Mouse (Mus musculus) ovary, postnatal 14 days (tissue): ENCODE results near the gene Ncor2.
"Not testable (repeated sequence)": the region's sequence is repeated elsewhere in the genome, so short reads cannot be mapped to it uniquely, and the experiment has no call there.

Experiments
- DNase-seq: peaks from one replicate; pipeline ENCODE4 v3.0.0; 2022; ENCODE audit warnings: low spot score

Ncor2 gene

DNA sequence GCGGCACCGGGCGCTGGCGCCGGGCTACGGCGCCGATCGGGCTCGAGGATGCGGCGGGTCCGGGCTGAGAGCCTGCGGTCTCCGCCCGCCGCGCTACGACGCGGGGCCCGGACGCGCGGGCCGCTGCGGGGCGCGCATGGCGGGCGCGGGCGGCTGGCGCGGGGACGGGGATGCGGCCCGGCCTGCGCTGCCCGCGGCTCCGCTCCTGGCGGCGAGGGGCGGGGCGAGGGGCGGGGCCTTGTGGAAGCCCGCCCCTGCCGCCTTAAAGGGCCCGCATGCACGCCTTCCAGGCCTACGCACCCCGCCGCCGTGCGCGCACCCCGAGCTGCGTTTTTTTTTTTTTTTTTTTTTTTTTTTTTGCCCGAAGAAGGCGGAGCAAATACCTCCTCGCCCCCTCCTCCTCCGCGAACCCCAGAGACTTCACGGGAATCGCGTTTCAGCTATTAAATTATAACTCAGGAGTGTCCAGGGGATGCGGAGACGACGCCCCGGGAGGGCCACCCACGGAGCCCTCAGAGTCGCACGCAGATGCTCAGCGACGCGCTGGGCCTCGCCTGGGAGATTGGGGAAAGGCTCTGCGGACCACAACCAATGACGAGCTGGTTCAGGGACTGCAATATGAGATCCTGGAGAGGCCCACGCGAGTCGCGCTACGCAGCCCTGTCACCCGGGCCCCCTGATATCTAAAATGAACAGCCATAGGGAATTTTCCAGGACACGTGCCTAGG lies at the start of gene Ncor2:
Gene Ncor2 (minus strand): TSS at position 213 of the 728 bp plus-strand sequence.
- peak; percentile 73 for DNase-seq

DNA sequence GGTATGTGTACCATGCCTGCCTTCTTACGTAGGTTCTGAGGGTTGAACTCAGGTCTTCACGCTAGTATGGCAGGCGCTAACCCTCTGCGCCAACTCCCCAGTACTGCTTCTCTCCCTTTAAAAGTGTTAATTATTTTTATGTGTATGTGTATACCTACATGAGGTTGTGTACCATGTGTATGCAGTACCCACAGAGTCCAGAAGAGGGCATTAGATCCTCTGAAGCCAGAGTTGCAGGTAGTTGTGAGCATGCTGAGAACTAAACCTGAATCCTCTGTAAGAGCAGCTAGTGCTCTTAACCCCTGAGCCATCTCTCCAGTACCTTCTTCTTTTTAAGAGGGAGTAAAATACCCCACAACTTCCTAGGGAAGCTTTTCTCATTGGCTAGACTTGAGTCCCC lies 48.7 kb upstream of the Ncor2 start:
- no peak for DNase-seq

DNA sequence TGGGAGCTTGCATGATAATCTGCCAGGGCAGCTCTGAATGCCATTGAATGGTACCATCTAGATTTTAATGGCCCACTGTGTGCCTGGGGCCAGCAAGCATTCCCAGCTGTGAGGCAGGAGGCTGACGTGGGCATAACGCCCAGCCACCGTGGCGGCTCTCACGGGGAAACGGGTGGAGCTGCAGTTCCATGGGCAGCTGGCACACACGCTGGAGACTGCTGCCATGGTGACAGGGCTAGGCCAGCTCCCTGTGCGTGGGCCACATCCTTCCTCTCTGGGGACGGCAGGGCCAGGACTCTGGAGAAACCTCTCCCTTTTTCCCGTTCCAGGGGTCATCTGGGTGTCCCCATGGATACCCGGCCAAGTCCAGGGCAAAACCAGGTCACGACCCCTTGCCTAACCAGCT lies 47.2 kb upstream of the Ncor2 start:
- no peak for DNase-seq

DNA sequence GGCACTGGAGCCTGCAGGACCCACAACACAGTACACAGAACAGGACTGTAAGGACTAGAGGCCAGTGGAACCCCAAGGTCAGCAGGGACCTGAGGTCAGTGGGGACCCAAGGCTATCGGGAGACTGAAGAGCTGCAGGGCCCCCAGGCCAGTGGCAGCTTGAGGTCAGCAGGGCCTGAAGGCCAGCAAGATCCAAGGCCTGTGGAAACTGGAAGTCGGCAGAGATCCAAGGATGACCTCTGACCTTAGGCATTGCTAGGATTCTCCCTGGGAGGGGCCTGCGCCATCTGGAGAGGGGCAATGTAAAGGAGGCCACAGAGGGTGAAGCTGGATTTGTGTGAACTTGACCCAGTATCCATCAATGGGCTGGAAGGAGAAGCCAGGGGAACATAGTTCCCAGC lies 45.9 kb upstream of the Ncor2 start:
- no peak for DNase-seq

DNA sequence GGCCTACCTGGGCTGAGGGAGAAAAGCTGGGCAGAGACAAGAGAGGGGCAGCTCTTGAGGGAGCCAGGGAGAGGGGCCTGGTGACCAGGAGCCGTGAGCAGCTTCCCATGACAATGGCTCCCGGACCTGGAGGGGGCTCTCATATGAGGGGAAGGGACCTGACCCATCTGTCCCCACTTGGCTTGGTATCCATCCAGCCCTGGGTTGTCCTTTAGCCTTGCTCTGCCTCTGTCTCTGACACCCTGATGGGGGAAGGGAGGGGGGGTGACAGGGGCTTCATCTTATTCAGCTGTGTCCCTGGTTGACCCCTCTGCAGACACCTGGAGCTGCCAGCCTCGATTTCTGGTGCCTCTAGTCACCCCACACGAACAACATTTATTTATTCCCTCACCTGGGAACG lies 44.9 kb upstream of the Ncor2 start:
- DNase-seq, result no peak

DNA sequence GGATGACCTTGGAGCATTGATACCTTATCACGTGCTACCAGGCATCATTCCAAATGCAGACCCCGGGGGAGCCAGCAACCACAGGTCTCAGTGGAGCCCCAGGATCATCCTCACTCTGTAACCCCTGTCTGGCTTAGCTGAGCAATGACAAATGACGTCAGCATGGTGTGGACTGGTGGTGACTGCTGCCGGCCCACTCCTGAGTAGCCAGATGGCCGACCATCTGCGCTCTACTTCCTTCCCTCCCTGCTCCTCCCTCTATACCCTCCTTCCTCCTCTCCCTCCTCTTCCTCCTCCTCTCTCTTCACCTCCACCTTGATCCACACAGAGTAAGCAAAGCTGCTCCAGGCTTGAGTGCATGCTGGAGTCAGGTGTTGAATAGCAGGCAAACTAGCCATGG lies 43.7 kb upstream of the Ncor2 start:
- no peak for DNase-seq

DNA sequence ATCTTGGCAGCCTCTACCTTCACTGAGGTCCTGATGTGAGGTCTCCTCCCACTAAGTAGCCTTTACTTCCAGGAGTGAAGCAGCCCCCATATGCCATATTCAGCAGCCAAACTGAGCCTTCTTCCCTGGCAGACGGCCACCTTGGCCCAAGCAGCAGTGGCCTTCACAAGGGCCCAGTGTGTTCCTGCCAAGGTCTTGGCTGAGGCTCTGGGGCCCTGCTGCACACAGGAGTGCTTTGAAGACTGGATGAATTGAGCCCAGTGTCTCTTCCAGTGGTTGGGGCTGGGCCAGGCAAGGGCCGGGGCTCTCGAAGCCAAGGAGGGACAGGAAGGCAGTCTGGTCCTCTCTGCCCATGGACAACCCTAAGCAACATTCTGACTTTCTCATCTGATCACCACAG lies 42.8 kb upstream of the Ncor2 start:
- peak; percentile 57 for DNase-seq

DNA sequence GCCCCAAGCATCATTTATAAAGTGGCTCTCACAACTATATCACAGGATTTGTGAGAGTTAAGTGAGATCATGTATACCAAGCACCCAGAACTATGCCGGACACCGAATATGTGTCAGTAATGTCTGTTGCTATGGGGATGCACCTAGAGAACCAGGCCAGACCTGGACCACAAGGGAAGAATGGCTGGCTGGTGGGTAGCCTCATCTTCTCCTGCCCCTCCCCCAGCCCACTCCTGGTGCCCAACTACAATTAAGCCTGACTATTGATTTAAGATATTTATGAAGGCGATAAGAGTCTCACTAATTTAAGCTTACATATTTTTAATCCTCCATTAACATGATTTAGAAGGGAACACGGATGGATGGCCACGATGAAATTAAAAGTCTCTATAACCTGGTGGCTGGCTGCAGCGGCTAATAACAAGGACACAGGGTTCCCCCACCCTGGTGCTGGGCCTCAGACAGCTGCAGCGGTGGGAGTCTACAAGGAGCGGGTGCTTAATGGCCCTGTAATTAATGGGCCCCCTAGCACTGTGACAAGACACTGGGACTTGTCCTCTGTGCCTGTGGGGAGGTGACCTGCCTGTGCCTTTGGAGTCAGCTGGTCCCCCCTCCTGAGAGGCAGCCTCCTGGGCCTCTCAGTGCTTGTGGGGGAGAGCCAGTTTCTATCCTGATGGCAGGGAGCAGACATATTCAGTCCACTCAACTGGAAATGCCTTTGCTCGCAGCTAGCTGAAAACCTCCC lies 38.6 kb upstream of the Ncor2 start:
- DNase-seq, result no peak

DNA sequence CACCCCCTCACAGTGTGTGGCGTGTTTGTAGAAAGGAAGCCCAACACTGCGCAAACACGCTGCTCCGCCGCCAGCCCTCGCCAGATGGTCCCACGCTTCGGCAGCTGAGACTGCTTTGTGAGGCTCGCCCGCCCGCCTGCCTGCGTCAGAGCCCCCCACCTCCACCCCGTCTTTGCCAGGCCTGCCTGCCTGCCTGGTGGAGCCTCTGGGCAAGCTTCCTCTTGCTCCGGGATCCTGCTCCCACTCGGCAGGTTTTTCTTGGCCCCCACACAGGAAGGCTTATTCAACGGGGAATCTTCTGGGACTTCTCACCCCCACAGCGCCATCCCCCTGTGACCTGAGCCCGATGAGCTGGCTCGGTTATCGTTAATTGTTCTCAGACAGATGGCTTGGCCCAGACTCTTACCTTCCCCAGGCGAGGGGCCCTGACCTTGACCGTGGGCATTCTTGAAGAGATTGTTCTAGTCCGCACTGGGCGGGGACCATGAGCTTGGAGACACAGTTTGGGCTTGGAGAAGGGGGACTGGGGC lies 37.0 kb upstream of the Ncor2 start:
- peak; percentile 28 for DNase-seq

DNA sequence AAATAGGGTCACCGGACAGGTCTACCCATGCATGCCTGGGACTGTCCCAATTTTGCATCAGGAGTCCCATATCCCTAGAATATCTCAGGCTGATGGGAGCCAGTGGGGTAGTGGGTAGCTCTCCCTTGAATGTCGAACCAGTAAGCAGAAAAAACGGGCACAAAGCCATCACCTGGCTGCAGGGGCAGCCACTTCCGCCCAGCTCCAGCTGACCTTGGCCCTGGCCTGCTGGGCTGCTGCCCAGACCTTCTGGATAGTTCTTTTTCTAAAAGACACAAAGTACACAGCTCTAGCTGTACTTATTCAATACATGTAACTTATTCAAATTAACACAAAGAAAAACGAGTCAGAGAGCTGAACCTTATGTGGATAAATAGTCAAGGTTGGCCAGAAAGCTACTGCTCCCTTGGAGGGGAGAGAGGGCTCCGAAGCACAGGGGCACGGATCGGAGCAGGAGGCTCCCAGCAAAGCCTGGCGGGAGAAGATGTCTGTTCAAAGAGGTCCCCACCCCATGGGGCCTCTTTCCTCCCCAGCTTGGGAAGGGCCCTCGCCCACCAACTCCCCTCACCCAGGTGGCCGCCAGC lies 36.4 kb upstream of the Ncor2 start:
- DNase-seq, result no peak

DNA sequence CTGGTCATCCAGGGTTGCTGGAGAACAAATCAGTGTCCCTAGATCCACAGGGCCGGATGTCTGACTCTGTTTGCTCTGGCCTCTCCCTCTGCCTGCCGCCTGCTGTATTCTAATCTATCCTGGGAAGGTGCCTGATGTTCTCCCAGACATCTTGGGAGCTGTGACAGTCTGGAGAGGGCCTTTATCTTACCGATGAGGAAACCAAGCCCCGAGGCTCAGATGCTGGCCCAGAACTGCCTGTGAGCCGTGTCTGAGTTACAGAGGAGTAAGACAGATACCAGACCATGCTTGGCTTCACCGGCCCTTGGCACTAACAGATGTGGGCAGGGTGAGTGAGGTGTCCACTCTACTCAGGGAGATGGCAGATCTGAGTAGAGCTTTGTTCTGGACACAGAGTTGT lies 35.0 kb upstream of the Ncor2 start:
- no peak for DNase-seq

DNA sequence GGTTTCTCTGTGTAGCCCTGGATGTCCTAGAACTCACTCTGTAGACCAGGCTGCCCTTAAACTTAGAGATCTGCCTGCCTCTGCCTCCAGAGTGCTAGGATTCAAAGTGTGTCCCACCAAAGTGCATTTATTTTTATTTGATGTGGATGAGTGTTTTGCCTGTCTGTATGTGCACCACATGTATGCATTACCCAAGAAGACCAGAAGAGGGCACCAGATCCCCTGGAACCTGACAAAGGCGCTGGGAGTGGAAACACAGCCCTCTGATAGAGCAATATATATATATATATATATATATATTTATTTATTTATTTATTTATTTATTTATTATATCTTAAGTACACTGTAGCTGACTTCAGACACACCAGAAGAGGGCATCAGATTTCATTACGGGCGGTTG lies 25.9 kb upstream of the Ncor2 start:
- not testable (repeated sequence) for DNase-seq

DNA sequence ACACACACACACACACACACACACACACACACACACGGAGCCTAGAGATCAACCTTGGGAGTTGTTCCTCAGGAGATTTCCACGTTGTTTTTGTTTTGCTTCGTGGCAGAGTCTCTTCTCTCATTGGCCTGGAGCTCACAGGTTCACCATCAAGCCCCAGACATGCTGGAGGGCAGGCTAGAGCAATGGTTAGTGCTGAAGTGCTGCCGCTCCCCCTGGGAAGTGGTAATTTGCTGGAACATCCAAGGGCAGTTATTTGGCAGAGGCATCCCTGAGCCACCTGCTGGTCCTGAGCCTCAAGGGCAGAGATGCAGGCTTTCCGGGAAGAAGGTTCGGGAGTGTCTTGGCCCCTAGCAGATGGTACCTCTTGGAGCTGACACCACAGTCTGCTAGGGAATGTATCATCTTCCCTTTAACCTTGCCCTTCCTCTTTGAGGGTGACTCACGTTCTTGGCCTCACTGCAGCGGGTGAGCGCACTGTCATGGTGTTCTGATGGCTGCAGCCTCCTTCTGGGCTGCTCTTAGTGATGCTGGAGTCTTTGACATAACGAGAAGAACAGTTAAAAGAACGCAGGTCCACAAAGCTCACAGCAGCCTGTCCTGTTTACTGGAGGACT lies 25.3 kb upstream of the Ncor2 start:
- DNase-seq, result no peak

DNA sequence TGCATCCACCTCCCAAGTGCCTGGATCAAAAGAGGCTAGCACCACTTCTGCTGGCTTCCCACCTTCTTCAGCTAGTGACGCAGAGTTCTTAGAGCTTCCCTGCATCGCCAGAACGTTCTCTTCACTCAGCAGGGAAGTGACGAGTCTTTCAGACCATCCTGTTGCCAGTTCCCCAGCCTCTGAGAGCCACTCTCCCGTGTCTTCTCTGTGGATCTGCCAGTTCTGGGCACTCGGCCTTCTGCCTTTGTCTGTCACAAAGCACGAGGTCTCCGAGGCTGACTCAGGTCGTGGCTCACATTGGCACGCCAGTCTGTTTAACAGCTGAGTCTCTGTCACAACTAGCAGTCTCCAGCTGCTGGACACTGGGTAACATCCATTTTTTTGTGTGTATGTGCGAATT lies 24.7 kb upstream of the Ncor2 start:
- no peak for DNase-seq

DNA sequence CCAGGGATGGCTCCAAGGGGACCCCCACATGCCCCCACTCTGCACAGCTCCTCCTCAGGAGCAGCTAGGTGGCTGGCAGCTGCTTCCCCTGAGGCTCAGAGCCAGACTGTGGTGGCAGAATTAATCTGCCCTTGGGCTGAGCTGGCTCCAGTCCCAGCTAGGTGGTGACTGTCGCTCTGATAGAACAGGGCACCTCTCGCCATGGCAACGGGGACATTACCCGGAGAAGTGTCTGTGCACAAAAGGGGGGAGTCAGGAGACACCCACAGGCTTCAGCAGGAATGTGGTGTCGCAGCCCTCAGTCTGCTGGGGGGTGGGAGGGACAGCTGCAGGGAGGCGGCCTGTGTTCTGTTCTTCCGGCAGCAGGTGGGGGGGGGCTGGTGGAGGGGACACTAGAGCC lies 24.1 kb upstream of the Ncor2 start:
- DNase-seq, result no peak

DNA sequence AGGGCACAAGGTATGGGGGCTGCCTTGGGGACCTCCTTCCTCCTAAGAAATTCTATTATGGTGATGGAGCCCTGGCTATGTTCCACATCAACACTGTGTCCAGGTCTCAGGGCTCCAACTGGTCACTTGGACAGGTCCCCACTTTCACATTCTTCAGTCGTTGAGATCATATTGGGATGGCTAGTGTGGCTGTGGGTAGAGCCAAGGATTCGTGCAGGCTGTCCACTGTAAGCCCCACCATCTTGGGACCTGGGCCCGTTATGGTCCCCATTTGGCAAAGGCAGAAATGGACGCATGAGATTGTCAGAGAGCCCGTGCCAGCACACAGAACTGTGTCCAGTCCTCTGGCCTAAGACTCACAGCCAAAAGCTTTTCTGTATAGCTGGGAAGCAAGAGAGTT lies 23.1 kb upstream of the Ncor2 start:
- DNase-seq, result no peak

DNA sequence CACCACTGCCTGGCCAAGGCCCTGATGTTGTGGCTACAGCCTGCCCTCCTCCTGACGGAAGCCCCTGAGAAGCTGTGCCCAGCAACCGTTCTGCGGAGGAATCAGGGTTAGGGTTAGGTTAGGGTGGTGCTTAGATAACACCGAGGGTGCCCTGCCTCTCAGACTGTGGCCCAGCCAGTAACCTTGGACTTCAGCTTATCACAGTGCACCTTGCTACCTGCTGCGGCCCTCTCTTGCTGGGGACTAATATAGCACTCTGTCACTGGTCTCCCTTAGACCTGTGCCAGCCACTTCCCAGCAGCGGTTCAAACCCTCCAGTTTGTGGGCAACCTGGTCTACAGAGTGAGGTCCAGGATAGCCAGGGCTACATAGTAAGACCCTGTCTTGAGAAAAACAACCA lies 20.1 kb upstream of the Ncor2 start:
- no peak for DNase-seq

DNA sequence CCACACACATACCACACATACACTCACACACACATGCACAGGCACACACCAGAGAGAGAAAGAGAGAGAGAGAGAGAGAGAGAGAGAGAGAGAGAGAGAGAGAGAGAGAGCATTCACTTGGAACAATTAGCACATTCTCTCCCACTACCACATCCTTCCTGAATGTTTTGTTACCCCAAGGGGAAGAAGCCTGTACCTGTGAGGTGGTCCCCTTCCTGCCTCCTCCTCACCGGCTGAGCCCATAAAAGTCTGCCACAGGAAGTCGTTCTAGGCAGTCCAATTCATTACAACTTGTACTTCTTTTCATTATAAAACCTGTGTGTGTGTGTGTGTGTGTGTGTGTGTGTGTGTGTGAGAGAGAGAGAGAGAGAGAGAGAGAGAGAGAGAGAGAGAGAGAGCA lies 18.3 kb upstream of the Ncor2 start:
- not testable (repeated sequence) for DNase-seq

DNA sequence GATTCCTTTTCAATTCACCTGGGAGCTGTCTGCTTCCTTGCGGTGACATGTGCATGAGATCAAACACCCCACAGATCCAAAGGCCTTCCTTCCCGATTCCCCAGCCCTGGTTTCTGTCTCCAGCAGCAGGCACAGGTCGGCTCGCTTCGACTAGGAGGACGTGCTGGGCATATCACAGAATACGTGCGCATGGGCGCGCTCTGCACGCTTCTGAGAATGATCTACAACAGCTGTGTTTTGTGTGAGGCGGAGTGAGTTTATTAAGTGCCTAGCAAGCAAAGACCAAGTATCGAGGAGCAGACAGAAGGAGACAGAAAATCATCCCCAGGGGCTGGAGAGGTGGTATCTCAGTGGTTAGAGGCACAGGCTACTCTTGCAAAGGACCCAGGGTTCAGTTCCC lies 17.0 kb upstream of the Ncor2 start:
- DNase-seq, result no peak

DNA sequence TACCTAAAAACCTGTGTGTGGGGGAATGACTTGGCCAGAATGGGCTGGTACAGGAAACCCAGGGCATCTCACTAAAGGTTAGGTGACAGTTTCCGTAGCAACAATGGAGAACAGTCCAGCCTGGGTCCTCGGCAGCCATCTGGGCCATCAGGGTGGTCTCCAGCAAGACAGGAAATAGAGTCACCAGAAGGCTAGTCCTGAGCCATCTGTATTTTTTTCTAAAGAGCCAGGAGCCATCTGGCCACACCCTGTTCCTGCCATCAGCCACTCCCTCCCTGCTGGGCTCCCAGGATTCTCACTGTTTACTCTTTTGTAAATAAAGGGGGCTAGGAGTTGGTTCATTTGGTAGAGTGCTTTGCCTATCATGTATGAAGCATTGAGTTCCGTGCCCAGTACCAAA lies 16.1 kb upstream of the Ncor2 start:
- DNase-seq, result no peak

DNA sequence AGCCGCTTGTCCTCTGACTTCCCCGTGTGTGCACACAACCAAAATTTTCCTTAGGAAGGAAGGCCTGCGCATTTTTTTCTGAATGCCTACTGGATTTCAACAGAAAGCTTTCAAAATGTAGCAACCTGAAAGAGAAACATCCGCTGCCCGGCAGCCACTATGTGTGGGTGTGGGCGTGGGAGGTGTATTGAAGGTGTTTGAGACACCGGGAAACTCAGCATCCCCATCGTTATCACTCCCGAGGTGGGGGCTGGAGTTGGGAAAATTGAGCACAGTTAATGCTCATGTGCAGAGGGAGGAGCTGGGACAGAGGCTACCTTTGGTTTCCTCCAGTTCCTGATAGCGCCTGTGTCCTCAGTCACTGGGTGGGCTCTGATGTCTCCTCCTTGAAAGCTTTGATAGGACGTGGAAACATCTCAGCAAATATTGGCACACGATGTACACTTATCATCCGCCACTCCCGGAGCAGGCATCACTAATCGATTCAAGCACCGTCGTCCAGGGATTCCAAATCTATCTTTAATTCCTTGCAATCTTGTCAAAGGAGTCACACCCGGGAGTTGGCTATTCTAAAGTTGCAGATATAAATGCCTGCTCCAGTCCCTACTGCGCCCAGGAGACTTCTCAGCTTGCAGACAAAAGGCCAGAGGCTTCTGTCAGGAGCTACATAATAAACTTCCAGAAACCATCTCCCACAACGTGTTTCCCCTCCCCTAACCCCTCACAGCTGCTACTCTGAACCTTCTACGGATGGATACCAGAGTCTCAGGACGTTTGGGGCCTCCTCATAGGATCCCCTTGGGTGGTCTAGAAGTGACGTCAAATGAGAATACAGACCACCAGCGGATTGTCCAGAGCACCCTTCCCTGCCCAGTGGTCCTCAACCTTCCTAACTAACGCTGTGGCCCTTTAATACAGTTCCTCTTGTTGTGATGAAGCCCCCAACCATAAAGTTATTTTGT lies 14.7 kb upstream of the Ncor2 start:
- no peak for DNase-seq

DNA sequence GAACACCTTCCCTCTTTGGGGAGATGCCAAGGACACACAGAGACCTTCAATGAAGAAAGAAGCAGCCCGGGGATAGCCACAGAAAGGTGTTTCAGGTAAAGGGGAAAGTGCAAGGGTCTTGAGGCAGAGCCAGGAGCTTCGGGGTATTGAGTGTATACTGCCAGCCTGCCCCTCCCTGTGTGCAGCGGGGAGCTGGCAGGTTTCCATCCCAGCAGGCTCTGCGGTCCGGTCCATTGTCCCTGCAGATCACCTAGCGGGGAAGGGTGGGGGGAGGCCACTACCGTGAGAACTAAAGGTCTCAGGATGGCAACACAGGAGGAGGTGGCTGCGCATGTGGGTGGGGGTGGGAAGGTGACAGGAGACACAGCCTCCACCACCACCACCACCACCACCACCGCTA lies 12.6 kb upstream of the Ncor2 start:
- no peak for DNase-seq
